Mouse (Mus musculus): ENCODE results near the gene Gsta3.

The Gsta3 gene

DNA sequence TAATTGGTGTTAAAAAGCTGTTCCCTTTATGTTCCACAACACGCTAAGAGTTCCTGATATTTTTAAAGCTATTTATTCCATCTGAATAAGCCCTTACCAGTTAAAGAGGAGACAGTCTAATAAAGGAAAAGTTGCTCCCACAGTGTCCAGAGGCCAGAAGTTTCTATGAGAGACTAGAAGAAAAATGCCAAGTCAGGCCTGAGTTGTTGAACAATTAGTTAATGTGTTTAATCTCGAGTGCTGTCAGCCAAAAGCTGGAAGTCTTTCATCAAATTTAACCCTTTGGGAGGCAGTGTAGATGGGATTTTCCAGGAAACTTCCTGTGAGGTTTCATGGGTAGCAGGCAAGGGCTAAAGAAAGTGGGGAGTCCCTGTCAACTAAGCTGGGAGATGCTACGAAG lies 59.4 kb downstream of the Gsta3 start:
- no peak for DNase-seq (ENCODE audit: low spot score in 2 of 2)

GRCm38 (mm10) chr1:21301686-21302085 lies 61.3 kb downstream of the Gsta3 start:
- DNase-seq (ENCODE audit: low spot score in 2 of 2), result no peak

DNA sequence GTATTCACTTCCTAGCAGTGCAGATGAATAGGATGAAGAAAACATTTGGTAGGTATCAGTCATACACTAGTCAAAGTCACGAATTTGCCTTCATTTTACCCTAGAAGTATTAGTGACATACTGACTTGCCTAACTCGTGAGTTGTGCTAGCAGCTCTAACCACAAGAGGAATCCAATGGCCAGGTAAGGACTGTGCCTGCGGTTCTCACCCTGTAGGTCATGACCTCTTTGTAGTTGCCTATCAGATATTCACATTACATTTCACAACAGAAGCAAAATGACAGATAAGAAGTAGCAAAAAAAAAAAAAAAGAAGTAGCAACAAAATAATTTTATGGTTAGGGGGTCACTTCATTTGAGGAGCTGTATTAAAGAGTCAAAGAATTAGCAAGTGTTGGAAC lies 63.8 kb downstream of the Gsta3 start:
- no peak for DNase-seq (ENCODE audit: low spot score in 2 of 2)

- no peak for DNase-seq (ENCODE audit: low spot score in 2 of 2)
Measured at GRCm38 (mm10) chr1:21304646-21305045, 64.3 kb downstream of the Gsta3 start.

DNA sequence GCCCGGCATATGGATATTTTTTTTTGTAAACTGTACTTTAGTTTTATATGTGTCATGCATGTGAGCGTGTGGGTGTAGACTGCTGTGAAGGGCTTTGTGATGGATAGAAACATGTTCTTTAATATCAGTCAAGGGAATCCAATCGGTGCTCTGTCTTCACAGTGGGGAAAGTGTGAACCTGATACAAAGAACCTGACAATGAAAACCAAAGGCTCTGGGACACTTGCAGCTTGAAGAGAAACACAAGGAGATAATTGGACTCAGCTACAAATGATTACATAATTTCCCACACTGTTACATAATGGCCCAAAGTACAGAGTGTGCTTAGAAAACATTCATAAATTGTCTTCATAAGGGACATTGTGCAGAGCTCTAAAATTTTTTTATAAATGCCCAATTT lies 65.1 kb downstream of the Gsta3 start:
- no peak for DNase-seq (ENCODE audit: low spot score in 2 of 2)

GRCm38 (mm10) chr1:21314336-21314735 lies 73.9 kb downstream of the Gsta3 start:
- no peak for DNase-seq (ENCODE audit: low spot score in 2 of 2)

All from right cerebral cortex, postnatal 10 days (tissue).